Mouse (Mus musculus) thymus, adult 2 months (tissue): ENCODE measurements around the gene Cd8a. TPM values are rescaled to one million over a fixed set of nuclear protein-coding genes. Genes with fewer than 3 reads are reported as not detected.

Experiments used
- DNase-seq: peaks from one replicate; pipeline ENCODE4 v3.0.0; 2021
- H3K27ac ChIP-seq: fragments of 200-500 bp; 2 replicates; pipeline ENCODE4 v1.5.1; 2012; ENCODE audit warnings: low read length, control low read depth; ENCODE audit not compliant: control insufficient read depth, insufficient read depth
- H3K27me3 ChIP-seq: fragments of 200-500 bp; 2 replicates; pipeline ENCODE4 v1.6.1; 2012; ENCODE audit warnings: mild to moderate bottlenecking, low read length, moderate library complexity, mixed read lengths; ENCODE audit not compliant: control insufficient read depth, insufficient read depth
- H3K36me3 ChIP-seq: fragments of 200-500 bp; 2 replicates; pipeline ENCODE4 v1.6.1; 2012; ENCODE audit warnings: mild to moderate bottlenecking, low read length, moderate library complexity; ENCODE audit not compliant: control insufficient read depth, insufficient read depth
- H3K4me1 ChIP-seq: fragments of 200-500 bp; replicated peaks from 2 replicates; pipeline ENCODE4 v1.6.1; 2012; ENCODE audit warnings: low read length; ENCODE audit not compliant: control insufficient read depth, insufficient read depth
- H3K4me3 ChIP-seq: fragments of 200-500 bp; 2 replicates; pipeline ENCODE4 v1.5.1; 2012; ENCODE audit warnings: mild to moderate bottlenecking, low read length, control low read depth, moderate library complexity; ENCODE audit not compliant: control insufficient read depth, insufficient read depth
- CTCF ChIP-seq: fragments of 200-500 bp; IDR thresholded peaks from 2 replicates; pipeline ENCODE4 v1.5.1; 2012; ENCODE audit warnings: mild to moderate bottlenecking, control low read depth, low read length, moderate library complexity, borderline replicate concordance; ENCODE audit not compliant: control insufficient read depth, poor library complexity, insufficient read depth; ENCODE audit errors: extremely low read depth
- POLR2A ChIP-seq: fragments of 200-500 bp; IDR thresholded peaks from 2 replicates; pipeline ENCODE4 v1.6.1; 2012; ENCODE audit warnings: mild to moderate bottlenecking, low read length, control low read depth, moderate library complexity; ENCODE audit not compliant: control insufficient read depth, poor library complexity, insufficient read depth; ENCODE audit errors: extremely low read depth
- WGBS: fragments of 180-500 bp; shearing (Covaris S2); methylation state at CpG from one replicate; pipeline ENCODE4 v1.1.7; 2018; 5-methylcytosine and 5-hydroxymethylcytosine counted together
- polyA plus RNA-seq: library from polyadenylated mRNA; depleted of rRNA; stranded (reverse); fragments of >200 nt; gene quantifications from 2 replicates; pipeline ENCODE4 v1.2.3, GENCODE M21; 2012

The Cd8a gene
- polyA plus RNA-seq, 1 experiment: 918 TPM

DNA sequence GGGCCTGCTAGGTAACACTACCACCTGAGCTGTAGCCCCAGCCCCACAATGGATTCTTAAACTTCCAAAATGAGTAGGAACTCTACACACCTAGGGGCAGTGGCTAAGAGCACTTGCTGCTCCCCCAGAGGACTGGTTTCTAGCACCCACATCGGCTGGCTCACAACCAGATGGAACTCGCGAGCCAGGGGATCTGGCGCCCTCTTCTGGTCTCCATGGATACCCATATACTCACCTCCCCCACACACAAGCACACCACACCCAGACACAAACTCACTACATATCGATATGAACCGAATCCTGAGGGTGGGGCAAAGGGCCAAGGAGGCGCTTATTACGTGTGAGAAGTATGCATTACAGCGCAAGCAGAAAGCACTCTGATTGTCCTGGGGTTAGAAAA is 25.2 kb upstream of the Cd8a start:
- Histone ChIP-seq H3K4me3 (no peak overlapping the region), H3K4me1 (peaks cover 38% of the 10 kb centered on the region), H3K27ac (no peak overlapping the region), H3K36me3 (no peaks in the 10 kb centered on the region), H3K27me3 (no peaks in the 10 kb centered on the region)
- DNase-seq: peak; percentile 25
- 95% methylated on average over 9 of the region's 9 CpGs for WGBS
- TF ChIP-seq CTCF: no peak
- no peak for TF ChIP-seq POLR2A

DNA sequence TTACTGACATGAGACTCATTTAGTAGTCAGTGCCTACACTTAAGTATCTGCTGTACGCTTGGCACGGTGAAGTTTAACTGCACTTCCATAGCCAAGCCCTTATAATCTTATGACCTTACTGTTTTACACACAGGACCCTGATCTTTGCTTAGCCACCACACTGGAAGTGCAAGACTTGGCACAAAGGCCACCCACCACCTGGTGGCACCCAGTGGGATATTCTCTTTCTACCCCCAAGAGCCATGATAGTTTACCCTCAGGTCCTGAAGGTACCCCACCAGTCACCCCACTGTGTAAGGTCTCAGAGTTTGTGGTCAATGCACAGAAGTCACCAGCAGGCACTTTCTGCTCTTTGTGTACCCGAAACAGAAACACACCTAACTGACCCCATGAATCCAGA is 22.0 kb upstream of the Cd8a start:
- Histone ChIP-seq H3K4me1 (peaks cover 29% of the 10 kb centered on the region), H3K27me3 (no peaks in the 10 kb centered on the region), H3K27ac (peak overlapping the region; percentile 93), H3K36me3 (no peaks in the 10 kb centered on the region), H3K4me3 (no peak overlapping the region)
- TF ChIP-seq POLR2A (no peak), CTCF (no peak)
- peak; percentile 78 for DNase-seq
- 93% methylated on average over 3 of the region's 3 CpGs for WGBS

DNA sequence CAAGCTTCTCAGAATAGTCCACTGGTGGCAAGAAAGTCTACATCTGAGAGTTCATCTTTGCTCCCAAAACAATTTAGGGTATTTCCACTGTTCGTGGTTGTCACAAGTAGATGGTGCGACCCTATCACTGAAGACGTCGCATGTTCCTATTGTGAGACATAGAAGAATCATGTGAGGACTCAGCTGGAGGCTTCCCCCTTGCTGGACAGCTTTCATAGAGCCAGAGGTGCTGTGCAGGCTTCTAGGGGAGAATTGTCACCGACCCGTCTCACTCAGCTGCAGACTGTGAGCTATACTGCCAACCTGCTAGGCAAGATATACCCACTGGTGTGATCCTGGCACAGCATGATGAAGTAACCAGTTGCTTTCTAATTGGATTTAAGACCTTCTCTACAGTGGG is 21.0 kb upstream of the Cd8a start:
- no peaks in the 10 kb centered on the region for H3K27me3 ChIP-seq
- TF ChIP-seq CTCF (no peak), POLR2A (no peak)
- H3K4me3 ChIP-seq: no peak overlapping the region
- WGBS: 52% methylated on average over 6 of the region's 6 CpGs
- DNase-seq: peak; percentile 50
- peaks cover 32% of the 10 kb centered on the region for H3K4me1 ChIP-seq
- no peaks in the 10 kb centered on the region for H3K36me3 ChIP-seq
- peak overlapping the region; percentile 93 for H3K27ac ChIP-seq

DNA sequence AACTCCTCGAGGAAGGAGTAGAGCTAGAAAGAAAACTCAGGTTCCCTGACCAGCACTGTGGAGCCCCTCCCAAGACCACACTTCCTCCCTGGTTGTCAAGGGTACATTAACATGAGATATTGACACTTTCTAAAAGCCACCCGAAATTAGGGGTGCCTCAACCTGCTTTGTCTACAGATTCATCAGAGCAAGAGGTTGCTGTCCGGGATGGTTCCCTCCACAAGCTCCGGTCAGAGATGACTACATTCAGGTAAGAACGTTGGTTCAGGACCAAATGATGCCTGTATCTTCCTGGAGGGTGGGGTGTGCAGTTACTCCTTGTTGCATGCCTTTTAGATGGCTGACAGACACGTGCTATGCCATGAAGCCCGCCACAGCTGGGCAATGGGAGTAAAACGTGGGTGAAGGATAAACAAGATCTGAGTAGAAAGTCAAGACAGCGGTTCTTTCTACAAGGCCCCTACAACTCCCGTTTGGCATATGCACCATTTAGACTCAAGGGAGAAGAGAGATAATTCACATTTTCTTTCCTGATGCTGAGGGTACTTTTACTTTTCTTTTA is 20.3 kb upstream of the Cd8a start:
- peak overlapping the region; percentile 93 for H3K27ac ChIP-seq
- whole genome bisulfite sequencing: 43% methylated on average over 10 of the region's 10 CpGs

DNA sequence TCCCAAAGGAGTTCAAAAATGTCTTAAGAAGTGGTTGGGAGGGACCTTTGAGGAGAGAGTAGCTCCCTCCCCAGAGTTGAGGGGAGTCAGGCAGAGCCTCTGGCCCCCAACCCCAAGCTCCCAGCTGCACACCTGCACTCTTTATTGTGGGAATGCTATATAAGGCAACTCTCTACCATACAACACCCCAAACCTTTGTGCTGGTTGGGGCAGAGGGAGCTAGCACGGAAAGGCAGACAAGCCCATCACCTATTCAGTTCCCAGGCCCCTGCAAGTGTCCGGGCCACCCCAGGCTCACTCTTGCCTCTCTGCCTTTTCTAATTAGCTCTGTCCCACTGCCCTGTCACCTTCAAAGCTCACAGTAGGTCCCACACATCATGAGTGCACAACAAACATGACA is 19.5 kb upstream of the Cd8a start:
- Histone ChIP-seq H3K4me1 (peaks cover 44% of the 10 kb centered on the region), H3K27ac (peak overlapping the region; percentile 96), H3K36me3 (0 out of 2 replicates have a peak, but pooled peaks cover 3% of the 10 kb centered on the region), H3K4me3 (peak overlapping the region; percentile 34), H3K27me3 (no peaks in the 10 kb centered on the region)
- 5% methylated on average over 2 of the region's 2 CpGs for WGBS
- DNase-seq: peak; percentile 87
- TF ChIP-seq CTCF (no peak), POLR2A (peak; percentile 96)

More for the DNA sequence above, 20.3 kb upstream of the Cd8a start:
- Histone ChIP-seq H3K4me3 (peak overlapping the region; percentile 23; the same call in 1 of the 2 replicates), H3K36me3 (0 out of 2 replicates have a peak, but pooled peaks cover 1% of the 10 kb centered on the region), H3K4me1 (peaks cover 39% of the 10 kb centered on the region), H3K27me3 (no peaks in the 10 kb centered on the region)
- TF ChIP-seq POLR2A (no peak), CTCF (no peak)
- DNase-seq: peak; percentile 51

DNA sequence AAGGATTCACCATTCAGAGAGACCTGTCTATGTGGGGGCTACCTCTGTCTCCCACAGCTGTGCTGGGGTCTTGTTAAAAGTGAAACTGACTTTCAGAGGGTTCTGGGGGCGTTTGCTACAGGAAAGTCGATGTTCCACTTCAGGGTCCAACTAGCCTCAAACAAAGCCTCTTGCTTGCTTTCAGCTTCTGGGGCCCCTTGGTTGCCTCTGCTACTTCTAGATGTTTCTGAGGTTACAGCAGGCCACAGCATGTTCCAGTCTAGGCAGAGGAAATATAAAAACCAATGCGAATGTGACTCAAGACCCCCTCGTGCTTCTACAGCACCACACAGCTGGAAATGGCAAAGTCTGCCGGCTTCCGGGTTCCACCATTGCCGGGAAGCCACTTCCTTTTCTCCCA is 15.7 kb upstream of the Cd8a start:
- H3K4me3 ChIP-seq: peak overlapping the region; percentile 28
- H3K4me1 ChIP-seq: peaks cover 48% of the 10 kb centered on the region
- no peak for TF ChIP-seq CTCF
- no peak for TF ChIP-seq POLR2A
- WGBS: 34% methylated on average over 7 of the region's 7 CpGs
- H3K36me3 ChIP-seq: 0 out of 2 replicates have a peak, but pooled peaks cover 3% of the 10 kb centered on the region
- H3K27me3 ChIP-seq: no peaks in the 10 kb centered on the region
- H3K27ac ChIP-seq: peak overlapping the region; percentile 95
- DNase-seq: peak; percentile 62
